Mouse (Mus musculus) bone marrow, adult 2 months (tissue): ENCODE measurements around the gene Slc41a1.

Source experiments
- CTCF ChIP-seq: fragments of 200-500 bp; IDR thresholded peaks from 2 replicates; pipeline ENCODE4 v1.5.1; 2011; ENCODE audit warnings: low read length, control low read depth; ENCODE audit not compliant: control insufficient read depth, insufficient read depth
- POLR2A ChIP-seq: fragments of 200-500 bp; IDR thresholded peaks from 2 replicates; pipeline ENCODE4 v1.6.1; 2011; ENCODE audit warnings: low read depth, mild to moderate bottlenecking, control low read depth, low read length, borderline replicate concordance; ENCODE audit not compliant: control insufficient read depth

DNA sequence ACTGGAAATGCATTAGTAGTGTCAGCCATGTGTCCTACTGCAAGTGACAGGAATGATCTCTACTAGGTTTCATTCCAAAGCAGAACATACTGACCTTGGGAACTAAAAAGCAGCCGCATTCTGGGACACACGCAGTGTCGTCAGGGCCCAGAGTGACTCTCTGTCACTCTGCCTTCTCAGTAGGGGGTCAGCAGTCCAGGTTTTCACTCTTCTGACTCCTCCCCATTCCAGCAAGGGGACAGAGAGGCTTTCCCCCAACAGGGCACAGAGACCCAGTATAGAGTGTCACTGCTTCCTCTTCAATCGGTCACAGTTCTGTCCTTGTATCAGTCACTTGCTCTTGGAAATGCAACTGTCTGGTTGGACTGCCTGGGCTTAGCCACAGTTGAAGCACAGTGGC is 14.9 kb downstream of the Slc41a1 start:
- TF ChIP-seq CTCF = no peak
- TF ChIP-seq POLR2A = no peak
